Mouse (Mus musculus): ENCODE results near the gene Cd209a. TPM values are rescaled to one million over a fixed set of nuclear protein-coding genes. Genes with fewer than 3 reads are reported as not detected.
"Not testable (repeated sequence)": the region's sequence is repeated elsewhere in the genome, so short reads cannot be mapped to it uniquely, and the experiment has no call there.

Cd209a gene
- 0.38 TPM in 2 replicates for polyA plus RNA-seq (2014; fragmentation: Nextera tagmentation; extraction: Ambion mirVana)

GRCm38 (mm10) chr8:3748761-3749160 lies at the start of gene Cd209a:
Gene Cd209a (minus strand): TSS chr8:3748984.
- no peak for TF ChIP-seq CTCF (IDR thresholded peaks at IDR 0.05; ENCODE audit: low read depth)
- no peak for DNase-seq

GRCm38 (mm10) chr8:3768641-3769040 lies 19.9 kb upstream of the Cd209a start:
- H3K9me3 ChIP-seq (ENCODE audit: low read depth, low read length); H3K4me1 ChIP-seq (ENCODE audit: insufficient read depth); H3K27me3 ChIP-seq (ENCODE audit: insufficient read depth, low read length); H3K36me3 ChIP-seq (ENCODE audit: insufficient read depth); ATAC-seq (ENCODE audit: insufficient read depth); H3K27ac ChIP-seq (ENCODE audit: low read depth); H3K9ac ChIP-seq; DNase-seq; H3K4me3 ChIP-seq (ENCODE audit: low read depth, low read length); H3K4me2 ChIP-seq: not testable (repeated sequence)
- WGBS = 72% methylated on average over 5 of the region's 5 CpGs

More at GRCm38 (mm10) chr8:3748761-3749160, at the start of gene Cd209a:
- no peak for ATAC-seq (ENCODE audit: insufficient read depth)
- Histone ChIP-seq H3K36me3 (ENCODE audit: insufficient read depth) (no peaks in the 10 kb centered on the region), H3K27ac (ENCODE audit: low read depth) (no peak within 1 kb of the TSS), H3K9me3 (ENCODE audit: low read depth, low read length) (no peaks in the 10 kb centered on the region), H3K4me2 (no peak within 1 kb of the TSS), H3K9ac (no peak within 1 kb of the TSS), H3K4me1 (ENCODE audit: insufficient read depth) (no peaks in the 10 kb centered on the region), H3K27me3 (ENCODE audit: insufficient read depth, low read length) (no peaks in the 10 kb centered on the region), H3K4me3 (ENCODE audit: low read depth, low read length) (no peak within 1 kb of the TSS)
- WGBS = 78% methylated on average over 4 of the region's 4 CpGs

GRCm38 (mm10) chr8:3754261-3754850 lies 5.6 kb upstream of the Cd209a start:
- ATAC-seq (ENCODE audit: insufficient read depth) (peak; percentile 100), DNase-seq (peak; percentile 97)
- Histone ChIP-seq H3K36me3 (ENCODE audit: insufficient read depth) (no peaks in the 10 kb centered on the region), H3K4me1 (ENCODE audit: insufficient read depth) (no peaks in the 10 kb centered on the region), H3K4me3 (ENCODE audit: low read depth, low read length) (no peak overlapping the region), H3K4me2 (no peak overlapping the region), H3K27ac (ENCODE audit: low read depth) (no peak overlapping the region), H3K27me3 (ENCODE audit: insufficient read depth, low read length) (no peaks in the 10 kb centered on the region), H3K9me3 (ENCODE audit: low read depth, low read length) (peaks cover 4% of the 10 kb centered on the region; the same call in 1 of the 2 replicates), H3K9ac (no peak overlapping the region)
- no peak for TF ChIP-seq CTCF (IDR thresholded peaks at IDR 0.05; ENCODE audit: low read depth)
- WGBS = 65% methylated on average over 18 of the region's 18 CpGs

GRCm38 (mm10) chr8:3736947-3737346 lies 11.8 kb downstream of the Cd209a start:
- Histone ChIP-seq H3K27me3 (ENCODE audit: insufficient read depth, low read length) (no peaks in the 10 kb centered on the region), H3K27ac (ENCODE audit: low read depth) (no peak overlapping the region), H3K9me3 (ENCODE audit: low read depth, low read length) (no peaks in the 10 kb centered on the region), H3K4me2 (no peak overlapping the region), H3K9ac (no peak overlapping the region), H3K36me3 (ENCODE audit: insufficient read depth) (no peaks in the 10 kb centered on the region), H3K4me3 (ENCODE audit: low read depth, low read length) (no peak overlapping the region), H3K4me1 (ENCODE audit: insufficient read depth) (no peaks in the 10 kb centered on the region)
- ATAC-seq (ENCODE audit: insufficient read depth) (no peak), DNase-seq (no peak)
- no peak for TF ChIP-seq CTCF (IDR thresholded peaks at IDR 0.05; ENCODE audit: low read depth)
- whole genome bisulfite sequencing = 75% methylated on average over 2 of the region's 2 CpGs

- no peak overlapping the region for H3K27ac ChIP-seq (ENCODE audit: low read depth)
- TF ChIP-seq CTCF (IDR thresholded peaks at IDR 0.05; ENCODE audit: low read depth) = no peak
- H3K4me2 ChIP-seq = no peak overlapping the region
- no peaks in the 10 kb centered on the region for H3K9me3 ChIP-seq (ENCODE audit: low read depth, low read length)
- WGBS = 76% methylated on average over 2 of the region's 2 CpGs
- ATAC-seq (ENCODE audit: insufficient read depth) (no peak), DNase-seq (no peak)
- no peaks in the 10 kb centered on the region for H3K36me3 ChIP-seq (ENCODE audit: insufficient read depth)
- H3K4me3 ChIP-seq (ENCODE audit: low read depth, low read length) = no peak overlapping the region
- no peaks in the 10 kb centered on the region for H3K4me1 ChIP-seq (ENCODE audit: insufficient read depth)
- no peak overlapping the region for H3K9ac ChIP-seq
- H3K27me3 ChIP-seq (ENCODE audit: insufficient read depth, low read length) = no peaks in the 10 kb centered on the region
Measured at GRCm38 (mm10) chr8:3735599-3735998, 13.2 kb downstream of the Cd209a start.

- no peak for TF ChIP-seq CTCF (IDR thresholded peaks at IDR 0.05; ENCODE audit: low read depth)
- H3K4me3 ChIP-seq (ENCODE audit: low read depth, low read length) = no peak overlapping the region
- ATAC-seq (ENCODE audit: insufficient read depth) (no peak), DNase-seq (no peak)
- no peaks in the 10 kb centered on the region for H3K36me3 ChIP-seq (ENCODE audit: insufficient read depth)
- 40% methylated on average over 1 of the region's 1 CpGs for WGBS
- no peak overlapping the region for H3K9ac ChIP-seq
- H3K27me3 ChIP-seq (ENCODE audit: insufficient read depth, low read length) = no peaks in the 10 kb centered on the region
- H3K4me1 ChIP-seq (ENCODE audit: insufficient read depth) = no peaks in the 10 kb centered on the region
- H3K27ac ChIP-seq (ENCODE audit: low read depth) = no peak overlapping the region
- no peaks in the 10 kb centered on the region for H3K9me3 ChIP-seq (ENCODE audit: low read depth, low read length)
- H3K4me2 ChIP-seq = no peak overlapping the region
Measured at GRCm38 (mm10) chr8:3734084-3734483, 14.7 kb downstream of the Cd209a start.

- no peak for TF ChIP-seq CTCF (IDR thresholded peaks at IDR 0.05; ENCODE audit: low read depth)
- no peaks in the 10 kb centered on the region for H3K36me3 ChIP-seq (ENCODE audit: insufficient read depth)
- no peaks in the 10 kb centered on the region for H3K4me1 ChIP-seq (ENCODE audit: insufficient read depth)
- no peak overlapping the region for H3K27ac ChIP-seq (ENCODE audit: low read depth)
- H3K9ac ChIP-seq = no peak overlapping the region
- DNase-seq = peak; percentile 40
- no peak overlapping the region for H3K4me3 ChIP-seq (ENCODE audit: low read depth, low read length)
- no peak for ATAC-seq (ENCODE audit: insufficient read depth)
- H3K4me2 ChIP-seq = no peak overlapping the region
- H3K9me3 ChIP-seq (ENCODE audit: low read depth, low read length) = no peaks in the 10 kb centered on the region
- 32% methylated on average over 1 of the region's 1 CpGs for WGBS
- no peaks in the 10 kb centered on the region for H3K27me3 ChIP-seq (ENCODE audit: insufficient read depth, low read length)
Measured at GRCm38 (mm10) chr8:3721041-3721440, 27.7 kb downstream of the Cd209a start.
